Mouse (Mus musculus) retina, postnatal 7 days (tissue): ENCODE data around the gene Gal.
A peak's percentile ranks its signal among the peaks of the same experiment; 100 is the strongest.

ENCODE experiments used
- DNase-seq: peaks from one replicate; pipeline ENCODE4 v3.0.0-alpha.2; 2012; ENCODE audit warnings: low read depth, low spot score

The Gal gene

GRCm38 (mm10) chr19:3414268-3414733, at the start of gene Gal:
Gal (minus strand) TSS chr19:3414544.
- DNase-seq = peak; percentile 11

GRCm38 (mm10) chr19:3459986-3460385, 45.6 kb upstream of the Gal start:
- DNase-seq = no peak

- DNase-seq = no peak
Measured at GRCm38 (mm10) chr19:3458331-3459099, 44.2 kb upstream of the Gal start.

- DNase-seq = no peak
Measured at GRCm38 (mm10) chr19:3457700-3458099, 43.4 kb upstream of the Gal start.

- DNase-seq = no peak
Measured at GRCm38 (mm10) chr19:3451649-3452048, 37.3 kb upstream of the Gal start.

- peak; percentile 69 for DNase-seq
Measured at GRCm38 (mm10) chr19:3451170-3451569, 36.8 kb upstream of the Gal start.

- DNase-seq = no peak
Measured at GRCm38 (mm10) chr19:3450714-3451113, 36.4 kb upstream of the Gal start.

GRCm38 (mm10) chr19:3449248-3449647, 34.9 kb upstream of the Gal start:
- no peak for DNase-seq

GRCm38 (mm10) chr19:3447348-3447747, 33.0 kb upstream of the Gal start:
- DNase-seq = no peak

- no peak for DNase-seq
Measured at GRCm38 (mm10) chr19:3441092-3441491, 26.7 kb upstream of the Gal start.

GRCm38 (mm10) chr19:3440667-3441066, 26.3 kb upstream of the Gal start:
- DNase-seq = no peak

- no peak for DNase-seq
Measured at GRCm38 (mm10) chr19:3437980-3438379, 23.6 kb upstream of the Gal start.

- no peak for DNase-seq
Measured at GRCm38 (mm10) chr19:3436840-3437239, 22.5 kb upstream of the Gal start.

GRCm38 (mm10) chr19:3435824-3436223, 21.5 kb upstream of the Gal start:
- DNase-seq = no peak

- no peak for DNase-seq
Measured at GRCm38 (mm10) chr19:3434641-3435040, 20.3 kb upstream of the Gal start.

GRCm38 (mm10) chr19:3434124-3434523, 19.8 kb upstream of the Gal start:
- no peak for DNase-seq

GRCm38 (mm10) chr19:3431969-3432368, 17.6 kb upstream of the Gal start:
- DNase-seq = no peak

- no peak for DNase-seq
Measured at GRCm38 (mm10) chr19:3431066-3431465, 16.7 kb upstream of the Gal start.

GRCm38 (mm10) chr19:3429156-3429816, 14.9 kb upstream of the Gal start:
- DNase-seq = no peak

GRCm38 (mm10) chr19:3428057-3428830, 13.9 kb upstream of the Gal start:
- DNase-seq = no peak

- no peak for DNase-seq
Measured at GRCm38 (mm10) chr19:3424214-3424613, 9.9 kb upstream of the Gal start.

- no peak for DNase-seq
Measured at GRCm38 (mm10) chr19:3422981-3423380, 8.6 kb upstream of the Gal start.
